Mouse (Mus musculus): Measurements from ENCODE around the gene Mark1.

The Mark1 gene

GRCm38 (mm10) chr1:184999071-184999750 lies at the start of gene Mark1:
TSS of gene Mark1 (minus strand) at chr1:184999570.
- no peak for DNase-seq (ENCODE audit: low read depth in 2 of 2, low spot score in 2 of 2)

GRCm38 (mm10) chr1:185047516-185048247 lies 48.3 kb upstream of the Mark1 start:
- no peak for DNase-seq (ENCODE audit: low read depth in 2 of 2, low spot score in 2 of 2)

GRCm38 (mm10) chr1:185046513-185046912 lies 47.1 kb upstream of the Mark1 start:
- no peak for DNase-seq (ENCODE audit: low read depth in 2 of 2, low spot score in 2 of 2)

- DNase-seq (ENCODE audit: low read depth in 2 of 2, low spot score in 2 of 2): no peak
Observed at GRCm38 (mm10) chr1:185038183-185038686, 38.9 kb upstream of the Mark1 start.

- no peak for DNase-seq (ENCODE audit: low read depth in 2 of 2, low spot score in 2 of 2)
Observed at GRCm38 (mm10) chr1:185030565-185030964, 31.2 kb upstream of the Mark1 start.

- no peak for DNase-seq (ENCODE audit: low read depth in 2 of 2, low spot score in 2 of 2)
Observed at GRCm38 (mm10) chr1:185020429-185021168, 21.2 kb upstream of the Mark1 start.

GRCm38 (mm10) chr1:185012566-185012965 lies 13.2 kb upstream of the Mark1 start:
- DNase-seq (ENCODE audit: low read depth in 2 of 2, low spot score in 2 of 2): no peak

- no peak for DNase-seq (ENCODE audit: low read depth in 2 of 2, low spot score in 2 of 2)
Observed at GRCm38 (mm10) chr1:185007066-185007465, 7.7 kb upstream of the Mark1 start.

- no peak for DNase-seq (ENCODE audit: low read depth in 2 of 2, low spot score in 2 of 2)
Observed at GRCm38 (mm10) chr1:184999780-185000599, 620 bp upstream of the Mark1 start.

- DNase-seq (ENCODE audit: low read depth in 2 of 2, low spot score in 2 of 2): no peak
Observed at GRCm38 (mm10) chr1:184998631-184999030, 739 bp downstream of the Mark1 start.

GRCm38 (mm10) chr1:184998161-184998560 lies 1.2 kb downstream of the Mark1 start:
- DNase-seq (ENCODE audit: low read depth in 2 of 2, low spot score in 2 of 2): no peak

- no peak for DNase-seq (ENCODE audit: low read depth in 2 of 2, low spot score in 2 of 2)
Observed at GRCm38 (mm10) chr1:184997466-184997865, 1.9 kb downstream of the Mark1 start.

GRCm38 (mm10) chr1:184995335-184995734 lies 4.0 kb downstream of the Mark1 start:
- no peak for DNase-seq (ENCODE audit: low read depth in 2 of 2, low spot score in 2 of 2)

- no peak for DNase-seq (ENCODE audit: low read depth in 2 of 2, low spot score in 2 of 2)
Observed at GRCm38 (mm10) chr1:184991191-184991590, 8.2 kb downstream of the Mark1 start.

GRCm38 (mm10) chr1:184986748-184987147 lies 12.6 kb downstream of the Mark1 start:
- no peak for DNase-seq (ENCODE audit: low read depth in 2 of 2, low spot score in 2 of 2)

GRCm38 (mm10) chr1:184984723-184985122 lies 14.6 kb downstream of the Mark1 start:
- no peak for DNase-seq (ENCODE audit: low read depth in 2 of 2, low spot score in 2 of 2)

GRCm38 (mm10) chr1:184983751-184984150 lies 15.6 kb downstream of the Mark1 start:
- no peak for DNase-seq (ENCODE audit: low read depth in 2 of 2, low spot score in 2 of 2)

- no peak for DNase-seq (ENCODE audit: low read depth in 2 of 2, low spot score in 2 of 2)
Observed at GRCm38 (mm10) chr1:184972214-184972776, 27.1 kb downstream of the Mark1 start.

- no peak for DNase-seq (ENCODE audit: low read depth in 2 of 2, low spot score in 2 of 2)
Observed at GRCm38 (mm10) chr1:184969374-184969773, 30.0 kb downstream of the Mark1 start.

- no peak for DNase-seq (ENCODE audit: low read depth in 2 of 2, low spot score in 2 of 2)
Observed at GRCm38 (mm10) chr1:184965682-184966360, 33.5 kb downstream of the Mark1 start.

Data from CD8-positive naive resting alpha-beta T cell, adult 2 months (primary cell).